Mouse (Mus musculus) MEL (cell line): ENCODE measurements around the gene Rps16. TPM values are rescaled to one million over a fixed set of nuclear protein-coding genes. Genes with fewer than 3 reads are reported as not detected.

Experiments
- DNase-seq: peaks from one replicate; pipeline ENCODE4 v3.0.0; 2011; ENCODE audit warnings: low read depth, low spot score
- H3K27ac ChIP-seq: 2 replicates; pipeline ENCODE4 v1.5.1; 2012; ENCODE audit warnings: low read depth, mild to moderate bottlenecking, control low read depth, low read length, moderate library complexity; ENCODE audit not compliant: control insufficient read depth
- H3K27me3 ChIP-seq, 2 experiments: fragments of 150-350 bp in 1 of 2; sonication (generic) in 1 of 2; 2 replicates each; pipeline ENCODE4 v1.6.1; 2012; ENCODE audit warnings: low read length in 2 of 2, mild to moderate bottlenecking in 2 of 2, improper control_type of control experiment in 1 of 2, moderate library complexity in 1 of 2; ENCODE audit not compliant: insufficient read depth in 2 of 2, control insufficient read depth in 1 of 2
- H3K36me3 ChIP-seq, 2 experiments: 2 replicates each; pipeline ENCODE4 v1.6.1; 2012 to 2014; ENCODE audit warnings: low read length in 2 of 2, improper control_type of control experiment in 1 of 2, inconsistent platforms in 1 of 2, mild to moderate bottlenecking in 1 of 2; ENCODE audit not compliant: insufficient read depth in 2 of 2, control insufficient read depth in 1 of 2
- H3K4me1 ChIP-seq, 2 experiments: fragments of 150-350 bp in 1 of 2; sonication (generic) in 1 of 2; 2 replicates each; pipeline ENCODE4 v1.6.1; 2012; ENCODE audit warnings: low read length in 2 of 2, improper control_type of control experiment in 1 of 2, mild to moderate bottlenecking in 1 of 2; ENCODE audit not compliant: insufficient read depth in 2 of 2, control insufficient read depth in 1 of 2
- H3K4me3 ChIP-seq, 2 experiments: fragments of 150-350 bp in 1 of 2; sonication (generic) in 1 of 2; 2 replicates each; pipeline ENCODE4 v1.5.1; 2012; ENCODE audit warnings: low read depth in 2 of 2, low read length in 2 of 2, mild to moderate bottlenecking in 2 of 2, moderate library complexity in 2 of 2, control low read depth in 1 of 2, improper control_type of control experiment in 1 of 2; ENCODE audit not compliant: control insufficient read depth in 1 of 2, insufficient read depth in 1 of 2
- H3K79me2 ChIP-seq: 2 replicates; pipeline ENCODE4 v1.6.1; 2012; ENCODE audit warnings: mild to moderate bottlenecking, low read length, moderate library complexity; ENCODE audit not compliant: control insufficient read depth, poor library complexity, insufficient read depth
- H3K9ac ChIP-seq: 2 replicates; pipeline ENCODE4 v1.6.1; 2012; ENCODE audit warnings: low read depth, mild to moderate bottlenecking, control low read depth, low read length, moderate library complexity; ENCODE audit not compliant: control insufficient read depth, poor library complexity, severe bottlenecking
- H3K9me3 ChIP-seq: fragments of 150-350 bp; sonication (generic); replicated peaks from 2 replicates; pipeline ENCODE4 v1.6.1; 2012; ENCODE audit warnings: mild to moderate bottlenecking, low read length, improper control_type of control experiment, moderate library complexity; ENCODE audit not compliant: insufficient read depth
- CHD1 ChIP-seq: IDR thresholded peaks from 2 replicates; pipeline ENCODE4 v1.6.1; 2012; ENCODE audit warnings: low read depth, mild to moderate bottlenecking, inconsistent platforms, low read length, improper control_type of control experiment
- E2F4 ChIP-seq: IDR thresholded peaks from 2 replicates; pipeline ENCODE4 v1.6.1; 2011; ENCODE audit warnings: low read depth, low read length, improper control_type of control experiment, borderline replicate concordance
- GATA1 ChIP-seq: IDR thresholded peaks from 2 replicates; pipeline ENCODE4 v1.6.1; 2011; ENCODE audit warnings: low read depth, low read length, improper control_type of control experiment
- JUND ChIP-seq: IDR thresholded peaks from 2 replicates; pipeline ENCODE4 v1.6.1; 2011; ENCODE audit warnings: low read depth, mild to moderate bottlenecking, improper control_type of control experiment, low read length
- MAX ChIP-seq: IDR thresholded peaks from 2 replicates; pipeline ENCODE4 v1.6.1; 2011; ENCODE audit warnings: low read length, improper control_type of control experiment
- MAZ ChIP-seq: IDR thresholded peaks from 2 replicates; pipeline ENCODE4 v1.6.1; 2012; ENCODE audit warnings: low read depth, mild to moderate bottlenecking, inconsistent platforms, low read length, improper control_type of control experiment
- MYB ChIP-seq: IDR thresholded peaks from 2 replicates; pipeline ENCODE4 v1.6.1; 2011; ENCODE audit warnings: mild to moderate bottlenecking, low read depth, low read length, improper control_type of control experiment
- MYC ChIP-seq: IDR thresholded peaks from 2 replicates; pipeline ENCODE4 v1.6.1; 2011; ENCODE audit warnings: low read depth, mild to moderate bottlenecking, low read length, improper control_type of control experiment, moderate library complexity
- POLR2A ChIP-seq, 2 experiments: IDR thresholded peaks; 2 replicates each; pipeline ENCODE4 v1.6.1; 2011 to 2012; ENCODE audit warnings: low read length in 2 of 2, mild to moderate bottlenecking in 2 of 2, control low read depth in 1 of 2, improper control_type of control experiment in 1 of 2, low read depth in 1 of 2, moderate library complexity in 1 of 2; ENCODE audit not compliant: control insufficient read depth in 1 of 2, insufficient read depth in 1 of 2, poor library complexity in 1 of 2
- POLR2AphosphoS2 ChIP-seq: IDR thresholded peaks from 2 replicates; pipeline ENCODE4 v1.6.1; 2011; ENCODE audit warnings: low read length, improper control_type of control experiment
- SIN3A ChIP-seq: IDR thresholded peaks from 2 replicates; pipeline ENCODE4 v1.6.1; 2012; ENCODE audit warnings: low read length, improper control_type of control experiment, inconsistent platforms
- TAL1 ChIP-seq: IDR thresholded peaks from 2 replicates; pipeline ENCODE4 v1.6.1; 2012; ENCODE audit warnings: mild to moderate bottlenecking, inconsistent platforms, low read length, moderate library complexity, mixed read lengths
- UBTF ChIP-seq: IDR thresholded peaks from 2 replicates; pipeline ENCODE4 v1.6.1; 2012; ENCODE audit warnings: low read depth, mild to moderate bottlenecking, inconsistent platforms, low read length, improper control_type of control experiment, moderate library complexity, borderline replicate concordance; ENCODE audit not compliant: insufficient read depth
- USF1 ChIP-seq: IDR thresholded peaks from 2 replicates; pipeline ENCODE4 v1.6.1; 2014; ENCODE audit warnings: low read depth, mild to moderate bottlenecking, inconsistent platforms, low read length, improper control_type of control experiment, moderate library complexity
- ZC3H11A ChIP-seq: IDR thresholded peaks from 2 replicates; pipeline ENCODE4 v1.6.1; 2012; ENCODE audit warnings: low read depth, mild to moderate bottlenecking, inconsistent platforms, low read length, improper control_type of control experiment
- polyA plus RNA-seq, 2 experiments: library from polyadenylated mRNA; stranded (reverse) in 1 of 2; unstranded in 1 of 2; fragments of >175 nt in 1 of 2; fragments of >200 nt in 1 of 2; gene quantifications; 2 replicates each; pipeline versions ENCODE4 v1.2.1 to v1.2.4; 2012; ENCODE audit warnings: low replicate concordance in 2 of 2, low read depth in 1 of 2; ENCODE audit not compliant: insufficient read length in 2 of 2, insufficient read depth in 1 of 2, missing spikeins in 1 of 2
- total RNA-seq: library from RNA; depleted of rRNA; stranded (reverse); fragments of 300-350 nt; gene quantifications from 2 replicates; pipeline ENCODE4 v1.2.3, GENCODE M21; 2012

The Rps16 gene
- total and polyA plus RNA-seq, 3 experiments, result 1,661 to 2,343 (median 1,740) TPM

DNA sequence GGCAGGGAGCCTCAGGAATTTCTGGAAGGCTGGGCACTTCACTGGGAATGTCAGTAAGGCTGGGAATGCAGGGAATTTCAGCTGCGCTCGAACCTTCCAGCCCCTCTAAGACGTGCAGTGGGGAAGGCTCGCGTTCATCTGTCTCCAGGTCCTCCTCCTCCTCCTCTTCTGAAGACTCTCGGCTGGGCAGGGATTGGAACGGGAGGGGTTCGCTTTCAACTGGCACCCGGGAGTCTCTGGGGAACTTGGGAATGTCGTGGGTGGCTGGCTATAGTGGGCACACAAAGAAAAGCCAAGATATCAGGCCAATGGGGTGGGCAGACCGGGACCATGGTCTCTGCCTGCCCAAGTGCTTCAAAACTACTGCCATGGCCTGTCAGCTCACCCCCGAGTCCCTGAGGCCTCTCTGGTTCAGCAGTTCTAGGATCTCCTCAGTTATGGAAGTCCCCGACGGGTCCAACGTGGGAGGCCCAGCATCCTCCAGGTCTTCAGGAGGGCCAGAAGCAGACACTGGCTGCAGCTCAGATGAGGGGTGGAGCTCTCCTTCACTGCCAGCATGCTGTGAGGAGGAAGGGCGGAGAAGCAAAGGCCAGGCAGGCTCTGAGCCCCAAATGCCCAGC lies 12.1 kb downstream of the Rps16 start:
- H3K9me3 ChIP-seq, result no peaks in the 10 kb centered on the region
- no peak overlapping the region for H3K9ac ChIP-seq
- no peak for TF ChIP-seq GATA1
- TF ChIP-seq TAL1, result no peak
- no peak for TF ChIP-seq USF1
- no peak for TF ChIP-seq E2F4
- TF ChIP-seq POLR2AphosphoS2, result no peak
- no peak for TF ChIP-seq ZC3H11A
- TF ChIP-seq JUND, result no peak
- no peak for TF ChIP-seq SIN3A
- TF ChIP-seq MAZ, result no peak
- no peaks in the 10 kb centered on the region for H3K4me1 ChIP-seq
- no peak overlapping the region for H3K4me3 ChIP-seq
- DNase-seq, result no peak
- no peaks in the 10 kb centered on the region for H3K79me2 ChIP-seq
- H3K27ac ChIP-seq, result no peak overlapping the region
- no peaks in the 10 kb centered on the region for H3K27me3 ChIP-seq
- no peaks in the 10 kb centered on the region for H3K36me3 ChIP-seq

DNA sequence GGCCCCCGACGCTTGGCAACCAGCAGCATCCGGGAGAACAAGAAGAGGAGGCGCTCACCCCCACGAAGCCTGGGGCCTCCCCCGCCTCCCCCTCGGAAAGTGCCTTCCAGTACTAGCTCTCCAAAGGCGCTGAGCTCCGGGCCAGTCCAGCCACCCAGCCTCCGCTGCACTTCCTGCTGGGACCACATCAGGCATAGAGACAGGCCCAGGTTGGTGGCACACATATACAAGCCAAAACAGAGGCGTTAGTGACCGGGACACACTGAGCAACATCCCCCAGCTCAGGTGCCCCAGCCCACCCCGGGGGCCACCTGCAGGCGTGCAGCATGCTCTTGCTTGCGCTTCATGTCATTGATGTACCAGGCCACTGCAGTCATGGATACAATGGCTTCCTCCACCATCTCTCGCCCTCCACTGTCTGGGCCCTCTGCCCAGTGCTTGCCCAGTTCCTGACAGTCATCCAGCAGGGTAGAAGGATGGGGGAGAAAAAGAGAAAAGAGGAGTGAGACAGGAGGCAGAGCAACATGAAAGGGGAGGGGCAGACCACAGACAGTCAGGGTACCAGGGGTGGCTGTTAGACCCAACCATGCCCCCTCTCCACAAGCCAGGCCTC lies 17.3 kb downstream of the Rps16 start:
- no peaks in the 10 kb centered on the region for H3K36me3 ChIP-seq

DNA sequence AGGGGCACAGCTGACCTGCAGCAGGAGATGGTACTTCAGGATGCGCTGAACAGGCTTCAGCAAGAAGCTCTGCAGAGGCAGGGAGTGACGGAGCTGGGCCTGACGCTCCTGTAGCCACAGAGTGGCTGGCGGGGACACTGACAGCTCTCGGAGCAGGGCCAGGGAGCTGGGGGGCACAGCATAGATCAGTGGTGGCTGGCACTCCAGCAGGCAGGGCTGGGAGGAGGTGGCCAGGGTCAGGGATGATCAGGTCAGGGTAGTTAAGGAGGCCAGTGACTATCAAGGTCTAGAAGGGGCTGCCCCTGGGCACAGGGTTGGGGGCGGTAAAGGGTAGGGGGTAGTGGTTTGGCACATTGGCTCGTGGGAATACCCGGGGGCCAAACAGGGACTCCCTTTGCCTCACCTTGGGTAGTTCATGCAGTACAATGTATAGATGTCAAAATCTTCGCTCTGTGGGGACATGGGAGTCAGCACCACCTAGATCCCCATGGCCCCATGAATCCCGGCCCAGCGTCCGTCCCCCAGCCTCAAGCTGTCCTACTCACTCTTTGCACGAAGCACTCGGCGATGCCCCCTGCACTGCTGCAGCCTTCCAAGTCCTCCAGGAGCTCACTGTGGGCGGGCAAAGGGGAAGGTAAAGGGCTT lies 17.9 kb downstream of the Rps16 start:
- Histone ChIP-seq H3K4me1 (no peaks in the 10 kb centered on the region; a peak in 1 of 4 replicates), H3K27me3 (no peaks in the 10 kb centered on the region), H3K9ac (no peak overlapping the region), H3K4me3 (no peak overlapping the region), H3K9me3 (no peaks in the 10 kb centered on the region), H3K36me3 (no peaks in the 10 kb centered on the region), H3K27ac (no peak overlapping the region), H3K79me2 (peaks cover 2% of the 10 kb centered on the region; the same call in 1 of the 2 replicates)
- DNase-seq, result no peak
- no peak for TF ChIP-seq ZC3H11A
- no peak for TF ChIP-seq USF1
- no peak for TF ChIP-seq TAL1
- TF ChIP-seq POLR2A (IDR thresholded peaks at IDR 0.05; ENCODE audit: control insufficient read depth in 1 of 2, insufficient read depth in 1 of 2, low read depth in 1 of 2, low read length in 2 of 2, poor library complexity in 1 of 2), result no peak

More for the DNA sequence above, 17.3 kb downstream of the Rps16 start:
- H3K79me2 ChIP-seq, result peaks cover 2% of the 10 kb centered on the region; the same call in 1 of the 2 replicates
- no peaks in the 10 kb centered on the region; a peak in 1 of 4 replicates for H3K4me1 ChIP-seq
- no peak overlapping the region for H3K27ac ChIP-seq
- DNase-seq, result no peak
- H3K9ac ChIP-seq, result no peak overlapping the region
- H3K9me3 ChIP-seq, result no peaks in the 10 kb centered on the region
- no peak overlapping the region for H3K4me3 ChIP-seq
- no peak for TF ChIP-seq MYB
- no peak for TF ChIP-seq MAZ
- no peak for TF ChIP-seq MYC
- TF ChIP-seq UBTF, result no peak
- TF ChIP-seq CHD1, result no peak
- TF ChIP-seq MAX, result no peak
- H3K27me3 ChIP-seq, result no peaks in the 10 kb centered on the region
